Mouse (Mus musculus) forebrain, embryonic 12.5 days (tissue): ENCODE results near the gene Mroh2a. TPM values are rescaled to one million over a fixed set of nuclear protein-coding genes. Genes with fewer than 3 reads are reported as not detected.
A peak's percentile ranks its signal among the peaks of the same experiment; 100 is the strongest.

Source experiments
- ATAC-seq: fragments of 200-750 bp; cut with Nextera tagmentation; 2 replicates; pipeline ENCODE4 v1.8.0; 2017; ENCODE audit warnings: moderate TSS enrichment; ENCODE audit not compliant: low FRiP score
- H3K27ac ChIP-seq: fragments of 300-500 bp; sonication (generic); 2 replicates; pipeline ENCODE4 v1.5.1; 2016; ENCODE audit warnings: mild to moderate bottlenecking
- H3K27me3 ChIP-seq: fragments of 300-500 bp; sonication (generic); 2 replicates; pipeline ENCODE4 v1.6.1; 2016; ENCODE audit warnings: mild to moderate bottlenecking
- H3K36me3 ChIP-seq: fragments of 300-500 bp; sonication (generic); replicated peaks from 2 replicates; pipeline ENCODE4 v1.6.1; 2016; ENCODE audit warnings: mild to moderate bottlenecking
- H3K4me1 ChIP-seq: fragments of 300-500 bp; sonication (generic); 2 replicates; pipeline ENCODE4 v1.6.1; 2016
- H3K4me2 ChIP-seq: fragments of 300-500 bp; sonication (generic); 2 replicates; pipeline ENCODE4 v1.6.1; 2016; ENCODE audit warnings: mild to moderate bottlenecking, moderate library complexity
- H3K4me3 ChIP-seq: fragments of 300-500 bp; sonication (generic); replicated peaks from 2 replicates; pipeline ENCODE4 v1.5.1; 2016; ENCODE audit warnings: mild to moderate bottlenecking
- H3K9ac ChIP-seq: fragments of 300-500 bp; sonication (generic); 2 replicates; pipeline ENCODE4 v1.6.1; 2016; ENCODE audit warnings: mild to moderate bottlenecking
- H3K9me3 ChIP-seq: fragments of 300-500 bp; sonication (generic); 2 replicates; pipeline ENCODE4 v1.6.1; 2016
- WGBS: fragments of 180-500 bp; shearing (Covaris S2); methylation state at CpG from one replicate; pipeline ENCODE4 v1.1.7; 2016; 5-methylcytosine and 5-hydroxymethylcytosine counted together
- polyA plus RNA-seq: library from polyadenylated mRNA; unstranded; fragments of >200 nt; fragmentation: Nextera tagmentation; extraction: Ambion mirVana; gene quantifications from 2 replicates; pipeline ENCODE4 v1.2.1, GENCODE M21; 2016

Mroh2a gene
- polyA plus RNA-seq, 1 experiment from 2014 or later: 1.4 TPM

- no peak for ATAC-seq
- Histone ChIP-seq H3K4me2 (no peak overlapping the region), H3K27me3 (no peaks in the 10 kb centered on the region), H3K4me1 (no peaks in the 10 kb centered on the region), H3K36me3 (no peaks in the 10 kb centered on the region), H3K4me3 (no peak overlapping the region), H3K27ac (no peak overlapping the region), H3K9me3 (peaks cover 97% of the 10 kb centered on the region), H3K9ac (no peak overlapping the region)
- 58% methylated on average over 3 of the region's 3 CpGs for WGBS
Measured at GRCm38 (mm10) chr1:88232664-88233380, 6.0 kb downstream of the Mroh2a start.

- Histone ChIP-seq H3K36me3 (no peaks in the 10 kb centered on the region), H3K27me3 (no peaks in the 10 kb centered on the region), H3K4me1 (no peaks in the 10 kb centered on the region), H3K4me2 (no peak overlapping the region), H3K9ac (no peak overlapping the region), H3K4me3 (no peak overlapping the region), H3K27ac (no peak overlapping the region), H3K9me3 (peaks cover 97% of the 10 kb centered on the region)
- 67% methylated on average over 14 of the region's 14 CpGs for WGBS
- no peak for ATAC-seq
Measured at GRCm38 (mm10) chr1:88233421-88234247, 6.8 kb downstream of the Mroh2a start.

GRCm38 (mm10) chr1:88234248-88234610 lies 7.4 kb downstream of the Mroh2a start:
- Histone ChIP-seq H3K4me2 (no peak overlapping the region), H3K27ac (no peak overlapping the region), H3K27me3 (no peaks in the 10 kb centered on the region), H3K4me3 (no peak overlapping the region), H3K36me3 (no peaks in the 10 kb centered on the region), H3K4me1 (no peaks in the 10 kb centered on the region), H3K9me3 (peaks cover 97% of the 10 kb centered on the region), H3K9ac (no peak overlapping the region)
- WGBS: 63% methylated on average over 4 of the region's 4 CpGs
- no peak for ATAC-seq

DNA sequence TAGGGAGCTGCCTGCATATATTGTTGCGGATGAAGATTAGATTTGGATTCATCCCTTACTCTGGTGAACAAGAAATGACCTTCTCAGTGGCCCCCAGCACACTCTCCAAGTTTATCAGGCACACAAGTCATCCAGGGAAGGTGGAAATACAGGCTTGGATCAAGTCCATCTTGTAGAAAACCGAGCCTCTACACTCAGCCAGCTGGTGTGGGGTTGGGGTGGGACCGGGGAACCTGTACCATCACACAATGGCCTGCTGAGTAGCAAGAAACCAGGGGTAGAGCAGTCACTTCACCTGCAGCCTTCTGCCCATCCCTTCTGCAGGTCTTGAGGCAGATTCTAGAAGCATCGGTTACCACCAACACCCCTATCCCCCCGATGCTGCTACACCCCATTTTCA lies 7.9 kb downstream of the Mroh2a start:
- no peaks in the 10 kb centered on the region for H3K36me3 ChIP-seq
- no peak overlapping the region for H3K4me3 ChIP-seq
- peaks cover 97% of the 10 kb centered on the region for H3K9me3 ChIP-seq
- no peak overlapping the region for H3K4me2 ChIP-seq
- WGBS: 44% methylated on average over 5 of the region's 5 CpGs
- no peaks in the 10 kb centered on the region for H3K27me3 ChIP-seq
- no peaks in the 10 kb centered on the region for H3K4me1 ChIP-seq
- ATAC-seq: no peak
- H3K27ac ChIP-seq: no peak overlapping the region
- no peak overlapping the region for H3K9ac ChIP-seq

GRCm38 (mm10) chr1:88235046-88235893 lies 8.5 kb downstream of the Mroh2a start:
- Histone ChIP-seq H3K36me3 (no peaks in the 10 kb centered on the region), H3K4me2 (no peak overlapping the region), H3K9ac (no peak overlapping the region), H3K9me3 (peaks cover 97% of the 10 kb centered on the region), H3K4me3 (no peak overlapping the region), H3K27ac (no peak overlapping the region), H3K4me1 (no peaks in the 10 kb centered on the region), H3K27me3 (no peaks in the 10 kb centered on the region)
- 64% methylated on average over 11 of the region's 11 CpGs for WGBS
- no peak for ATAC-seq

GRCm38 (mm10) chr1:88235894-88236415 lies 9.2 kb downstream of the Mroh2a start:
- no peaks in the 10 kb centered on the region for H3K27me3 ChIP-seq
- no peaks in the 10 kb centered on the region for H3K4me1 ChIP-seq
- no peaks in the 10 kb centered on the region for H3K36me3 ChIP-seq
- H3K4me2 ChIP-seq: no peak overlapping the region
- H3K4me3 ChIP-seq: no peak overlapping the region
- WGBS: 68% methylated on average over 4 of the region's 4 CpGs
- H3K9ac ChIP-seq: no peak overlapping the region
- ATAC-seq: no peak
- H3K27ac ChIP-seq: no peak overlapping the region
- peaks cover 97% of the 10 kb centered on the region for H3K9me3 ChIP-seq

GRCm38 (mm10) chr1:88237311-88237710 lies 10.5 kb downstream of the Mroh2a start:
- Histone ChIP-seq H3K9ac (no peak overlapping the region), H3K27me3 (no peaks in the 10 kb centered on the region), H3K4me1 (no peaks in the 10 kb centered on the region), H3K36me3 (no peaks in the 10 kb centered on the region), H3K4me3 (no peak overlapping the region), H3K27ac (no peak overlapping the region), H3K9me3 (peaks cover 96% of the 10 kb centered on the region), H3K4me2 (no peak overlapping the region)
- no peak for ATAC-seq
- 79% methylated on average over 5 of the region's 5 CpGs for WGBS

- H3K4me3 ChIP-seq: no peak overlapping the region
- no peaks in the 10 kb centered on the region for H3K36me3 ChIP-seq
- 77% methylated on average over 6 of the region's 6 CpGs for WGBS
- no peak overlapping the region for H3K27ac ChIP-seq
- no peaks in the 10 kb centered on the region for H3K4me1 ChIP-seq
- no peaks in the 10 kb centered on the region for H3K27me3 ChIP-seq
- peaks cover 93% of the 10 kb centered on the region for H3K9me3 ChIP-seq
- no peak overlapping the region for H3K4me2 ChIP-seq
- no peak for ATAC-seq
- no peak overlapping the region for H3K9ac ChIP-seq
Measured at GRCm38 (mm10) chr1:88238771-88239170, 12.0 kb downstream of the Mroh2a start.

DNA sequence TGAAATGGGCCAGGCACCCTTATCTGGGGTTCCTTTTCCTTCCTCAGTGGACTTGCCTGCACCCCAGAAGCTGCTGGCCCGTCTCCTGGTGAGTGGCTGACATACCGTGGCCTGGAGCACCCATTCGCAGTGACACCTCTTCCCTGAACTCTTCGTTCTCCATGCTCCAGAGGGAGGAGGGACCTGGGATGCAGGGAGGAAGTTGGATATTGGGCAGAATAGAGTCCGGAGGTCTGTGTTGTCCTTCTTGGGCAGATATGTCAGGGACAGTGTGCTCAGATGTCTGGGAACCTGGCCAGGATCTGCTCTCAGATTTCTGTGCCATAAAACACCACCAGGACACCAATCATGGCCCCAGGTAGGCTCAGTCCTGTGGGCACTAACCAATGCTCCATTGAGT lies 13.3 kb downstream of the Mroh2a start:
- Histone ChIP-seq H3K4me1 (no peaks in the 10 kb centered on the region), H3K4me3 (no peak overlapping the region), H3K4me2 (no peak overlapping the region), H3K27me3 (no peaks in the 10 kb centered on the region), H3K9me3 (peaks cover 93% of the 10 kb centered on the region), H3K27ac (no peak overlapping the region), H3K36me3 (no peaks in the 10 kb centered on the region), H3K9ac (no peak overlapping the region)
- 72% methylated on average over 5 of the region's 5 CpGs for WGBS
- no peak for ATAC-seq

DNA sequence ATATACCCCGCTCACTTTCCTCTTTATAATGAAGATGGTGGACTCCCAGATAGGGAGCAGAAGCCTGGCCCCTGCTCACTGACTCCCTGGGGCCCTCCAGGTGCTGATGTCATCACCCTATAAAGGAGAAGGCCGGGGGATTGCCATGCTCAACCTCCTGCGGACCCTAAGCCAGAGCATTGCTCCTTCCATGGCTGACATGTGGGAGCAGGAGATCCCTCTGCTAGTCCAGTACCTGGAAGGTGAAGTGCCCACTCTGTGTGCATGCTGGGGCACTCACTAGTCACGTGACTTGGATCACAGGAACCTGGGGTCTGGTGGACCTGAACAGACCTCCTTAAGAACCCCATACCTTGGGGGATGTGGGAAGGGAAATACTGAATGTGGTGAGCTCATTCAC lies 13.8 kb downstream of the Mroh2a start:
- Histone ChIP-seq H3K27me3 (no peaks in the 10 kb centered on the region), H3K36me3 (no peaks in the 10 kb centered on the region), H3K4me1 (no peaks in the 10 kb centered on the region), H3K27ac (no peak overlapping the region), H3K9ac (no peak overlapping the region), H3K4me2 (no peak overlapping the region), H3K9me3 (peaks cover 93% of the 10 kb centered on the region), H3K4me3 (no peak overlapping the region)
- ATAC-seq: peak; percentile 1; the same call in 1 of the 2 replicates
- WGBS: 72% methylated on average over 4 of the region's 4 CpGs

GRCm38 (mm10) chr1:88243861-88244260 lies 17.1 kb downstream of the Mroh2a start:
- no peaks in the 10 kb centered on the region for H3K4me1 ChIP-seq
- H3K36me3 ChIP-seq: no peaks in the 10 kb centered on the region
- no peak overlapping the region for H3K4me2 ChIP-seq
- no peak overlapping the region for H3K4me3 ChIP-seq
- 67% methylated on average over 5 of the region's 5 CpGs for WGBS
- no peak overlapping the region for H3K27ac ChIP-seq
- H3K9ac ChIP-seq: no peak overlapping the region
- H3K9me3 ChIP-seq: peaks cover 95% of the 10 kb centered on the region
- ATAC-seq: no peak
- no peaks in the 10 kb centered on the region for H3K27me3 ChIP-seq

- no peak overlapping the region for H3K9ac ChIP-seq
- no peak overlapping the region for H3K4me2 ChIP-seq
- H3K9me3 ChIP-seq: peaks cover 95% of the 10 kb centered on the region
- no peaks in the 10 kb centered on the region for H3K27me3 ChIP-seq
- 0 out of 2 replicates have a peak, but pooled peaks have one; percentile 0 for ATAC-seq
- no peak overlapping the region for H3K4me3 ChIP-seq
- H3K4me1 ChIP-seq: no peaks in the 10 kb centered on the region
- no peak overlapping the region for H3K27ac ChIP-seq
- 79% methylated on average over 6 of the region's 6 CpGs for WGBS
- no peaks in the 10 kb centered on the region for H3K36me3 ChIP-seq
Measured at GRCm38 (mm10) chr1:88245881-88246280, 19.1 kb downstream of the Mroh2a start.
